Mouse (Mus musculus): Measurements from ENCODE around the gene Runx1. TPM values are rescaled to one million over a fixed set of nuclear protein-coding genes. Genes with fewer than 3 reads are reported as not detected.

Gene Runx1
- total RNA-seq, 2 experiments from 2014 or later, result 1.5 to 2.3 TPM

DNA sequence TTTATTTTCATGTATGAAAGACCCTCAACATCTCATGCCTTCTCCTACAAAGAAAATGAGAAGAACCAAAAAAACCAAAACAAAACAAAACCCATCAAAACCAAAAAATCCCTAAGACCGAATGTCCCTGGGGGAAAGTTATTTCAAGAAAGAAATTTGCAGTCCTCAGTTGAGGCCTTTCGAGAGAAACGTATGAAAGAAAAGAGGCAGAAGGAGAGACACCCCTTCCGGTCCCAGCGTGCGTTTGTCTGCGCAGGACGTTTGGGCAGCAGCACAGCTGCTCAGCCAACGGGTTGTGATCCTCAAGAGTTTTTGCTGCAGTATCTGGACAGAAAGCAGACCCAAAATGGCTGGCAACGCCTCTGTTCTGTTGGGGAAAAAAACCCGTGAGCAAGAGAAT is 223.4 kb downstream of the Runx1 start:
- no peak for DNase-seq (ENCODE audit: low spot score in 2 of 2)
- intact Hi-C loops (cut with DNase I), result no loop called here

DNA sequence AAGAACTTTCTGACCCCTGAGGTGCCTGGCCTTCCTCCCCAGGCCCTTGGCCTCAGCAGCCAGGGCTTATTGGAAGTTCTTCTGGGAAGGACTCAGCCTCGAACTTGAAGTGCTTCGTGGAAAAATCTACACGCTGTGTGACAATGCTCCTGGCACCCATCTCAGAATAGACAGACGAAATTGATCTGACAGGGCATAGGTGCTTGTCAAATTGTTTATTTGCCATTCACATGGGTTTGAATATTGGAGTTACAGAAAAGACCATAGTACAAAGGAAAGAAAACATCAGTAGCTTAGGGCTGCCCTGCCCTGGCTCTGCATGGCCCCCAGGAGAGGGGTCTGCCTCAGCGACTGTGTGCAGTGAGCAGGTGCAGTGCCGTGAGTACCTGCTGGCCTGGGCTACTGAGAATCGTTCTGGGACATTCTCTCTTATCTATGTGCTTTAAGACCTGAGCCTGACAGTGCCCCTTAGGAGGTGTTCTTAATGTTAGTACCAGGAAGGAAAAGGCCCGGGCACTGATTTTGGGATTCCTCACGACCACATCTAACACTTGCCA is 224.6 kb downstream of the Runx1 start:
- no peak for DNase-seq (ENCODE audit: low spot score in 2 of 2)
- intact Hi-C loops (cut with DNase I), result no loop called here

DNA sequence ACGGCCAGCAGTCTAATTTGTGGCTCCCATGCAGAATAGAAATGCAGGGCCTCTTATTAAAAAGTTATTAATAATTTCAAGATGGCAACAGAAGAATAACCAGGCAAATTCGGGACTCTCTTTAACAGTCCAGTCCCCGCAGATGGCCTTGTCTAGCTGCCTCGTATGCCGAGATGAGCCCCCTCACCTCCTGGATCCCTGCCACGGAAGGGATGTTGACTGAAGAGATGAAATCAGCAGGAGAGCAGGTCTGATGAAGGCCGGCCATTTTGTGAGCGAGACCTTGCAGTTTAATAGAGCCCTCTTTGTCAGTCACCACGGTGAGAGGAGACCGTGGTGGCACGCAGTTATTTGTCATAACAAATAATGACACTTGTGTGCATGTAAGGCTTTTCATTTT is 226.5 kb downstream of the Runx1 start:
- no peak for DNase-seq (ENCODE audit: low spot score in 2 of 2)
- intact Hi-C loops (cut with DNase I), result no loop called here

GRCm38 (mm10) chr16:92597655-92598054 is 228.3 kb downstream of the Runx1 start:
- intact Hi-C loops (cut with DNase I), result no loop called here
- DNase-seq (ENCODE audit: low spot score in 2 of 2), result no peak

DNA sequence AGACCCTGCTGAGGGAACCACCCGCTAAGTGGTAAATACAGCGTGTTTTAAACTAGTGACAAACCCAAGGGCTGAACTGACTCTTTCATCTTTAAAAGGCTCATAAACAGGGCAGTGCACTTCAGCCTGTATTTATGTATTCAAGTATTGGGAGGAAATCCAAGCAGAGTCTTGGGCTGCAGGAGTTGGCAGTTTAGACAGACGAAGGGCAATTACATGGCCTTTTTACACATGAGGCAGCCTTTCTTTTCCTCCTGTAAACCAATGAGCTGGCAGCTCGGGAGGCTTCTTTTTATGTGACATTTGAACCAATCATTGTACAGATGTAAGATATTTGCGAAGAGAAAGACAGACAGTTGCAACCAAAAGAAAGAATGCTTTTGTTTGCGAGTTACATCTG is 233.7 kb downstream of the Runx1 start:
- intact Hi-C loops (cut with DNase I), result no loop called here
- no peak for DNase-seq (ENCODE audit: low spot score in 2 of 2)

- intact Hi-C loops (cut with DNase I), result no loop called here
- no peak for DNase-seq (ENCODE audit: low spot score in 2 of 2)
These were observed 234.2 kb downstream of the Runx1 start for GRCm38 (mm10) chr16:92591783-92592182.

DNA sequence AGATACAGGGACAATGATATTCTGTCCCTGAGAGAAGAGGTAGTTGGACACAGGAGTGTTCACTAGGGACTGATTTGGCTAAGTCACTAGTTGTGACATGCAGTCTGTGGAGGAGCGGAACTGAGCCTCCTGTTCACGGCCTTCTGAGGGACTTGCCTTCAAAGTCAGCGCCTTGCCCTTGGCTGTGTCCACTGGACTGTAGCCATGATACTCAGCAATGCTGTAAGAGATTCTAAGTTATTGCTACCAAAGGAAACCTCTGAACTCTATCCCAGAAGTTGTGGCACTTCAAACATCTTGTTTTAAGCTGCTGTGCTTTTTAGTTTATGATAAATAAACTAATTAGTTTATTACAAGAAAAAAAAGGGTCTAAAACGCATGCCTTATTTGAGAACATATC is 238.1 kb downstream of the Runx1 start:
- no peak for DNase-seq (ENCODE audit: low spot score in 2 of 2)
- intact Hi-C loops (cut with DNase I), result no loop called here

DNA sequence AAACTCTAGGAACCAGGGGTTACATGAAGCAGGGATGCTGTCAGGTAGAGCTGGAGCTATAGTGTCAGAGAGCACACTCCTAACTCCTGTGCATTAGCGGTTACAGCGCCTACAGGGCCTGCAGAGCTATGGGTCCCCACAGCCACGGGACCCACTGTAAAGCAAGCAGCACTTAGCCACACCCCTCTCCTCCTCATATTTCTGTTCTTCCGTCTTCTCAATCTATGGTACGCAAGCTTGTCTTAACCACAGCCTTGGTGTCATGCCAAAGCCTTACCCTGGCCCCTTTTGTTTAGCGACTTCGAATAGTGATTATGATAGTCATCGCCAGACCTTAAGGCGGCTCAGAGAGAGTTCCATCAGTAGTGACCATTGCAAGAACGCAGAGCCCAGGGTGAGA is 244.2 kb downstream of the Runx1 start:
- intact Hi-C loops (cut with DNase I), result no loop called here
- DNase-seq (ENCODE audit: low spot score in 2 of 2), result no peak

- DNase-seq (ENCODE audit: low spot score in 2 of 2), result no peak
- intact Hi-C loops (cut with DNase I), result no loop called here
These were observed 245.0 kb downstream of the Runx1 start for GRCm38 (mm10) chr16:92580981-92581380.

DNA sequence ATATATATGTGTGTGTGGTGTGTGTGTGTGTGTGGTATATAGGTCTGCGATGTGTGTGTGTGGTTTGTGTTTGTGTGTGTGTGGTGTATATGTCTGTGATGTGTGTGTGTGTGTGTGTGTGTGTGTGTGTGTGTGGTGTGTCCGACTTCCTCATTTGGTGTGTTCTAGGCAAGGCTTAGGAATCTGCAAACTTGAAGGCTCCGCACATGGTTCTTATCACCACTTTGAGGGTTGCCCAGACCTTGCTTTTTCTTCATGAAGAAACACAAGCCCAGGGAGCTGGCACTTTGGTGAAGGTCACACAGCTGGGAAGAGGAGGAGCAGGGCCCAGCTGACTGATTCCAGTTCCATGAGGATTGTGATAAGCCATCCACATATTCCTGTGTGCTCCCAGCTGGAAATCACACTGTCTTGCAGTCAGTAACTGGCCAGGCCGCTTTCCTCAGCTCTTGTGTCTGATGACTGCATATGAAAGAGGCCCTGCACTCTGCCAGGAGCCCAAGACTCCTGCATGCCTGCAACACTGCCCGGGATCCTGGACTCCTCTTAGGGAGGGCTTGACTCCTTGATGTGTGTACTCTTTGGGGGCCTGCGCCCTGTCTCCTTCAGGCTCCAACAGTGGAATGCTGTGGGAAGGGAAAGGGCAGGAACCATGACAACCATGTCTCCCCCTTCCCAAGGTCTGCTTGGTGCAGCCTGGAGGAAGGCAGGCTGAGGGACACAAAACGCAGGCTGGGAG is 246.9 kb downstream of the Runx1 start:
- intact Hi-C loops (cut with DNase I), result no loop called here
- DNase-seq (ENCODE audit: low spot score in 2 of 2), result no peak

GRCm38 (mm10) chr16:92577381-92577780 is 248.6 kb downstream of the Runx1 start:
- no peak for DNase-seq (ENCODE audit: low spot score in 2 of 2)
- intact Hi-C loops (cut with DNase I), result no loop called here

- intact Hi-C loops (cut with DNase I), result no loop called here
- DNase-seq (ENCODE audit: low spot score in 2 of 2), result no peak
These were observed 250.2 kb downstream of the Runx1 start for GRCm38 (mm10) chr16:92575792-92576191.

GRCm38 (mm10) chr16:92573193-92573592 is 252.8 kb downstream of the Runx1 start:
- intact Hi-C loops (cut with DNase I), result no loop called here

GRCm38 (mm10) chr16:92571246-92571645 is 254.7 kb downstream of the Runx1 start:
- intact Hi-C loops (cut with DNase I), result no loop called here

More at GRCm38 (mm10) chr16:92573193-92573592, 252.8 kb downstream of the Runx1 start:
- DNase-seq (ENCODE audit: low spot score in 2 of 2), result no peak

GRCm38 (mm10) chr16:92566146-92566545 is 259.8 kb downstream of the Runx1 start:
- DNase-seq (ENCODE audit: low spot score in 2 of 2), result no peak
- intact Hi-C loops (cut with DNase I), result loop anchor here (2.0 to 5.0 kb wide), 5 partner anchors 131 to 977 kb away; no protein-coding TSS in a partner anchor

More at GRCm38 (mm10) chr16:92571246-92571645, 254.7 kb downstream of the Runx1 start:
- DNase-seq (ENCODE audit: low spot score in 2 of 2), result no peak

DNA sequence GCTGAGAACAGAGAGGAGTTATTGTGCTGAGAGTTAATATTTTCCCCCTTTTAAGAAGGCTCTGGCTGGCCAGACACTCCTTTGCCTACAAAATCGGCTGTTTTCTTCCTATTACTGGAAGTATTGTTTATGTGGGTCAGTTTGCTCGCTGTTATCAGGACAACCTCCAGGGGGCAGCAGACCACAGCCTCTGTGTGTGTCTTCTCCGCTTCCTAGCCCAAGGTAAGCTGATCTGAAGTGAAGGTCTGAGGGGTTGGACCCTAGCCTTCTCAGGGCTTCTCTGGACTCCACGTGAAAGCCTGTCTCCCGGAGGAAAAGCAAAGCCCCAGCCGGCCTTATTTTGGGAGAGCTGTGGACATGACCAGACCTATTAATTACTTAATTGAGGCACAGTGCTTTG is 260.2 kb downstream of the Runx1 start:
- intact Hi-C loops (cut with DNase I), result loop anchor here (2.0 to 5.0 kb wide), 5 partner anchors 132 to 977 kb away; no protein-coding TSS in a partner anchor

GRCm38 (mm10) chr16:92565291-92565690 is 260.7 kb downstream of the Runx1 start:
- DNase-seq (ENCODE audit: low spot score in 2 of 2), result peak in 1 of 2 experiments; percentile 9

More for the DNA sequence above, 260.2 kb downstream of the Runx1 start:
- peak; percentile 87 to 88 for DNase-seq (ENCODE audit: low spot score in 2 of 2)

DNA sequence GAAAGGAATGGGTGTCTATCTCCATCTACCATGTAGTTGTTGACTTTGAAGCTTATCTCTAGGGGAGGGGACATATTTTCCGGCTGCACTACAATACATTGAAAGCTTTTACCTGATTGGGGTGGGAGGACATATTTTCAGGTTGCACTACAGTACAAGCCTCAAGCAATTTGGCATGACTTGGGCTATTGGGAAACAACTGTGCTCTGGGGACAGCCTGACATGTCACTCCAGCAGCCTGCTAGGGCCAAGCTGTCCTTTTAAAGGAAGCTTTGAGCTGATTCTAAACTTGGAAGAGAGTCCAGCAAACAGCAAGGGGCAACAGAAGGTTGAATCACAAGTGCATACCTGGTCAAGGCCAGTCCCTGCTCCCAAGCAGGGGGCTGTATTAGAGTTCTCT is 270.9 kb downstream of the Runx1 start:
- DNase-seq (ENCODE audit: low spot score in 2 of 2), result no peak
- intact Hi-C loops (cut with DNase I), result no loop called here

More at GRCm38 (mm10) chr16:92565291-92565690, 260.7 kb downstream of the Runx1 start:
- intact Hi-C loops (cut with DNase I), result loop anchor here (5.0 kb wide), 4 partner anchors 132 to 887 kb away; no protein-coding TSS in a partner anchor

DNA sequence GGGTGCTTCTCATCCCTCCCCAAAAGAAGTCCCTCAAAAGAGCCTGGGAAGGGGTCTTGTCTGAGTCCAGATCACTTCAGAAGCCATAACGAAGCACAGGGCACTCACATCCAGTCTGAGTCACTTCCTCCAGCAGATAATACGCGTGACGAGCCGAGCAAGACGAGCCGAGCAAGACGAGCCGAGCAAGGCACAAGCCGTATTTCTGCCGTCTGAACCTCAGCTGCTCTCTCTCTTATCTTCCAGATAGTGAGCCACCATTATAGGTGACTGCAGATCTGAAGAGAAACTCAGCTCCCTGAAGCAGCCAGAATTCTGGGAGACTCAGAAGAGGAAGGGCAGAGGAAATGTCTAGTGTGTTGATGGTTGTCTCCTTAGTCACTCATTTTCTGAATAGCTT is 273.1 kb downstream of the Runx1 start:
- no peak for DNase-seq (ENCODE audit: low spot score in 2 of 2)
- intact Hi-C loops (cut with DNase I), result no loop called here

DNA sequence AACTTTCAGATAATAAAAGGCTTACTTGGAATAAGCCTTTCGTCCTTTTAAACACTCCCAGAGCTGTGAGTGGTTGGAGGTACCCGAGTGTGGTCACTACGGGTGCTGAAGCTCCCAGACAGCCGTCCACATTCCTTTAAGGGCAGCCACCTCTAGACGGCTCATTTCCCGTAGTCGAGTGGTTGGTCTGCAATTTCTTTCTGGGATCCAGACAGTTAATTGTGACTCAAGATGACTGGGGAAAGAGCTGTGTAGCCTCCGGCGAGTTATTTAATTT is 273.9 kb downstream of the Runx1 start:
- intact Hi-C loops (cut with DNase I), result no loop called here
- no peak for DNase-seq (ENCODE audit: low spot score in 2 of 2)
